Mouse (Mus musculus) heart, embryonic 16.5 days (tissue): ENCODE results near the gene Zfp868. TPM values are rescaled to one million over a fixed set of nuclear protein-coding genes. Genes with fewer than 3 reads are reported as not detected.
A peak's percentile ranks its signal among the peaks of the same experiment; 100 is the strongest.
"Not testable (repeated sequence)": the region's sequence is repeated elsewhere in the genome, so short reads cannot be mapped to it uniquely, and the experiment has no call there.

Source experiments
- ATAC-seq: fragments of 200-750 bp; cut with Nextera tagmentation; replicated peaks from 2 replicates; pipeline ENCODE4 v1.8.0; 2017; ENCODE audit warnings: moderate number of reproducible peaks; ENCODE audit not compliant: insufficient read depth, low FRiP score; ENCODE audit errors: extremely low read depth
- H3K27ac ChIP-seq: fragments of 300-500 bp; sonication (generic); 2 replicates; pipeline ENCODE4 v1.5.1; 2014; ENCODE audit warnings: mild to moderate bottlenecking, low read length, control low read depth, moderate library complexity
- H3K27me3 ChIP-seq: fragments of 300-500 bp; sonication (generic); 2 replicates; pipeline ENCODE4 v1.6.1; 2014; ENCODE audit warnings: low read length, mixed read lengths; ENCODE audit not compliant: control insufficient read depth, insufficient read depth
- H3K36me3 ChIP-seq: fragments of 300-500 bp; sonication (generic); 2 replicates; pipeline ENCODE4 v1.6.1; 2014; ENCODE audit not compliant: control insufficient read depth, insufficient read depth
- H3K4me1 ChIP-seq: fragments of 300-500 bp; sonication (generic); 2 replicates; pipeline ENCODE4 v1.6.1; 2014; ENCODE audit warnings: low read length, mixed read lengths; ENCODE audit not compliant: control insufficient read depth, insufficient read depth
- H3K4me2 ChIP-seq: fragments of 300-500 bp; sonication (generic); 2 replicates; pipeline ENCODE4 v1.6.1; 2014; ENCODE audit warnings: low read depth, mild to moderate bottlenecking, control low read depth, low read length
- H3K4me3 ChIP-seq: fragments of 300-500 bp; sonication (generic); 2 replicates; pipeline ENCODE4 v1.5.1; 2014; ENCODE audit warnings: mild to moderate bottlenecking, control low read depth, low read length
- H3K9ac ChIP-seq: fragments of 300-500 bp; sonication (generic); 2 replicates; pipeline ENCODE4 v1.6.1; 2014; ENCODE audit warnings: low read length, control low read depth
- H3K9me3 ChIP-seq: fragments of 300-500 bp; sonication (generic); replicated peaks from 2 replicates; pipeline ENCODE4 v1.6.1; 2016; ENCODE audit warnings: low read length; ENCODE audit not compliant: control insufficient read depth
- WGBS: fragments of 180-500 bp; shearing (Covaris S2); extraction: QIAGEN DNeasy Blood & Tissue Kit; methylation state at CpG from one replicate; pipeline ENCODE4 v1.1.7; 2014; 5-methylcytosine and 5-hydroxymethylcytosine counted together
- polyA plus RNA-seq: library from polyadenylated mRNA; unstranded; fragments of >200 nt; fragmentation: Nextera tagmentation; extraction: Ambion mirVana; gene quantifications from 2 replicates; pipeline ENCODE4 v1.2.1, GENCODE M21; 2015

The Zfp868 gene
- polyA plus RNA-seq, 1 experiment from 2014 or later, result 15.6 TPM

DNA sequence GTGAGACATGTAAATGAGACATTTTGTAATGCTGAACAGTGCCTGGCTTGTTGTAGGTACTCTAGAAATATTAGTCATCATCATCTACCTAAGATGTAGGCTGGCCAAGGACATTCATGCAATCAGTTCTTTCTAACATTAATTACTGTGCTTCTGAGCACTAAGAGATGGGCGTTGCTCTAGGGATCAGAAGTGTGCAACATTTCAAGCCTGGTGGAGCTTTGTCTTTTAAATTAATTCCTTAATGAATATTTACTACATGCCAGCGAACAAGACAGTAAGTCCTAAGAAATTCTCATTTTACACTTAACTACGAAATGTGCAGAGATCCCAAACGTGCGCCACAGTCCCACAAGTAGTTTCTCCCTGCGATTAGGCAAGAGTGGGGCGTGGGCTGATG lies 41.1 kb downstream of the Zfp868 start:
- H3K27ac ChIP-seq, result not testable (repeated sequence)

More for the DNA sequence above, 41.1 kb downstream of the Zfp868 start:
- H3K27me3 ChIP-seq, ATAC-seq, H3K9me3 ChIP-seq, H3K36me3 ChIP-seq, H3K4me1 ChIP-seq: not testable (repeated sequence)
- peak overlapping the region; percentile 58 for H3K4me3 ChIP-seq
- peak overlapping the region; percentile 86 for H3K4me2 ChIP-seq
- peak overlapping the region; percentile 83 for H3K9ac ChIP-seq
- WGBS, result 23% methylated on average over 7 of the region's 7 CpGs

Other genes starting within 250 kb of the Zfp868 start
- gene Gm9495, start 172.0 kb downstream of the Zfp868 start, polyA plus RNA-seq, result not detected in 2 replicates
- gene Gm7697, start 102.6 kb downstream of the Zfp868 start, polyA plus RNA-seq, result not detected in 2 replicates
- gene Zfp964, start 28.9 kb upstream of the Zfp868 start, polyA plus RNA-seq, result 1.2 TPM in 2 replicates
- 19.8 and 20.4 TPM in 2 replicates for gene Zfp869, start 85.2 kb upstream of the Zfp868 start, polyA plus RNA-seq
- gene Zfp963, start 124.4 kb upstream of the Zfp868 start, polyA plus RNA-seq, result 3.9 and 5.1 TPM in 2 replicates
- gene Gm20422, start 149.3 kb upstream of the Zfp868 start, polyA plus RNA-seq, result 0.25 TPM in 1 of 2 replicates, not detected in the other
- gene Atp13a1, start 165.6 kb upstream of the Zfp868 start, polyA plus RNA-seq, result 29.3 TPM in 2 replicates
- 18.0 and 20.3 TPM in 2 replicates for gene Zfp866, start 165.6 kb upstream of the Zfp868 start, polyA plus RNA-seq
- 9.3 and 9.8 TPM in 2 replicates for gene Gmip, start 183.1 kb upstream of the Zfp868 start, polyA plus RNA-seq
- gene Lpar2, start 196.9 kb upstream of the Zfp868 start, polyA plus RNA-seq, result 0.20 and 0.21 TPM in 2 replicates
- gene Pbx4, start 206.9 kb upstream of the Zfp868 start, polyA plus RNA-seq, result 4.1 and 5.4 TPM in 2 replicates